Mouse (Mus musculus) embryonic fibroblast, embryonic 13.5 days (primary cell): ENCODE data around the gene Shank2.

Experiments
- CTCF ChIP-seq: IDR thresholded peaks from 2 replicates; pipeline ENCODE4 v1.5.1; 2011; ENCODE audit warnings: mild to moderate bottlenecking, control low read depth, low read length, moderate library complexity, borderline replicate concordance; ENCODE audit not compliant: insufficient read depth
- POLR2A ChIP-seq: IDR thresholded peaks from 2 replicates; pipeline ENCODE4 v1.6.1; 2011; ENCODE audit warnings: low read depth, mild to moderate bottlenecking, control low read depth, low read length, moderate library complexity

- TF ChIP-seq POLR2A (no peak), CTCF (no peak)
Measured at GRCm38 (mm10) chr7:144407675-144408074, 405.9 kb downstream of the Shank2 start.
